Mouse (Mus musculus) hindbrain, embryonic 10.5 days (tissue): Measurements from ENCODE around the gene Kantr. TPM values are rescaled to one million over a fixed set of nuclear protein-coding genes. Genes with fewer than 3 reads are reported as not detected.

ENCODE experiments used
- DNase-seq: peaks from one replicate; pipeline ENCODE4 v3.0.0-alpha.2; 2017; ENCODE audit warnings: low spot score
- H3K27ac ChIP-seq: fragments of 300-500 bp; sonication (generic); 2 replicates; pipeline ENCODE4 v1.5.1; 2016; ENCODE audit warnings: mild to moderate bottlenecking, moderate library complexity
- H3K27me3 ChIP-seq: fragments of 300-500 bp; sonication (generic); 2 replicates; pipeline ENCODE4 v1.6.1; 2016; ENCODE audit warnings: mild to moderate bottlenecking; ENCODE audit not compliant: poor library complexity, insufficient read depth, severe bottlenecking
- H3K36me3 ChIP-seq: fragments of 300-500 bp; sonication (generic); 2 replicates; pipeline ENCODE4 v1.6.1; 2016; ENCODE audit warnings: mild to moderate bottlenecking, moderate library complexity
- H3K4me1 ChIP-seq: fragments of 300-500 bp; sonication (generic); replicated peaks from 2 replicates; pipeline ENCODE4 v1.6.1; 2016; ENCODE audit warnings: mild to moderate bottlenecking
- H3K4me3 ChIP-seq: fragments of 300-500 bp; sonication (generic); 2 replicates; pipeline ENCODE4 v1.5.1; 2016; ENCODE audit warnings: mild to moderate bottlenecking, moderate library complexity
- H3K9me3 ChIP-seq: fragments of 300-500 bp; sonication (generic); 2 replicates; pipeline ENCODE4 v1.6.1; 2016; ENCODE audit warnings: mild to moderate bottlenecking, moderate library complexity
- WGBS: fragments of 180-500 bp; shearing (Covaris S2); methylation state at CpG from one replicate; pipeline ENCODE4 v1.1.7; 2016; 5-methylcytosine and 5-hydroxymethylcytosine counted together
- polyA plus RNA-seq: library from polyadenylated mRNA; unstranded; fragments of >200 nt; fragmentation: Nextera tagmentation; extraction: Ambion mirVana; gene quantifications from 2 replicates; pipeline ENCODE4 v1.2.1, GENCODE M21; 2016

The Kantr gene
- 15.6 and 15.7 TPM in 2 replicates for polyA plus RNA-seq

DNA sequence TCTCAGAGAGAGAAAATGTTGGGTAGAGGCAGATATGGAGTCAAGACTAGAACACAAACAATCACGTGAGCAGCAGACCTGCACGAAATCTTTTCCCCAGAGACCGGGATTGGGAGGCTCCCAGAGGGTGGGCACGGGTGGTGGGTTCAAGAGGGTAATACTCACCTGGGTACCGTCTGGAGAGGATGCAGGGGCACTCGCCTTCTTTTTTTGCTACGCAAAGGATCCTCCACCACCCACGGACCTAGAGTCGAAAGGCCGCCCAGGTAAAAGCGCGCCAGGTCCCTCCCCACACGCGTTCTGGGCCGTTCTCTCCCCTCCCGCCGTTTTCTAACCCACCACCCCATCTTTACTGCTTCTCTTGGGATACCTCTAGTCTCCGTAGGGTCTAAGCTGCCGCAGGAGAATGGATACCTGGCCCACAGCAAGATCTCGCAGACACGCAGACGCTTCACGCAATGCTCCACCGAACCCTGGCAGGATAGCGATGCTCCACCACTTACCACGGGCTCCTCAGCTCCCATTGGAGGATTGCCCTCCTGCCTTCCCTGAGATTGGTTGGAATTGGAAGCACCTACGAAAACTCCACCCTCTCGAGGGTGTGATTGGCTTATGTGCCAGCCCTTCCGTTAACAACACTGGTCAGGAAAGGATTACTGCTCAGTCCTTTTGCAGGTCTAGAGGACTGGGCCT lies at the start of gene Kantr:
Gene Kantr (minus strand): TSS at position 500 of the 693 bp plus-strand sequence.
- Histone ChIP-seq H3K9me3 (no peaks in the 10 kb centered on the region), H3K27me3 (peaks cover 89% of the 10 kb centered on the region), H3K4me3 (peak within 1 kb of the TSS; percentile 63), H3K36me3 (no peaks in the 10 kb centered on the region), H3K4me1 (no peaks in the 10 kb centered on the region), H3K27ac (peak within 1 kb of the TSS; percentile 84)
- WGBS, result 14% methylated on average over 29 of the region's 29 CpGs
- DNase-seq, result peak; percentile 69

DNA sequence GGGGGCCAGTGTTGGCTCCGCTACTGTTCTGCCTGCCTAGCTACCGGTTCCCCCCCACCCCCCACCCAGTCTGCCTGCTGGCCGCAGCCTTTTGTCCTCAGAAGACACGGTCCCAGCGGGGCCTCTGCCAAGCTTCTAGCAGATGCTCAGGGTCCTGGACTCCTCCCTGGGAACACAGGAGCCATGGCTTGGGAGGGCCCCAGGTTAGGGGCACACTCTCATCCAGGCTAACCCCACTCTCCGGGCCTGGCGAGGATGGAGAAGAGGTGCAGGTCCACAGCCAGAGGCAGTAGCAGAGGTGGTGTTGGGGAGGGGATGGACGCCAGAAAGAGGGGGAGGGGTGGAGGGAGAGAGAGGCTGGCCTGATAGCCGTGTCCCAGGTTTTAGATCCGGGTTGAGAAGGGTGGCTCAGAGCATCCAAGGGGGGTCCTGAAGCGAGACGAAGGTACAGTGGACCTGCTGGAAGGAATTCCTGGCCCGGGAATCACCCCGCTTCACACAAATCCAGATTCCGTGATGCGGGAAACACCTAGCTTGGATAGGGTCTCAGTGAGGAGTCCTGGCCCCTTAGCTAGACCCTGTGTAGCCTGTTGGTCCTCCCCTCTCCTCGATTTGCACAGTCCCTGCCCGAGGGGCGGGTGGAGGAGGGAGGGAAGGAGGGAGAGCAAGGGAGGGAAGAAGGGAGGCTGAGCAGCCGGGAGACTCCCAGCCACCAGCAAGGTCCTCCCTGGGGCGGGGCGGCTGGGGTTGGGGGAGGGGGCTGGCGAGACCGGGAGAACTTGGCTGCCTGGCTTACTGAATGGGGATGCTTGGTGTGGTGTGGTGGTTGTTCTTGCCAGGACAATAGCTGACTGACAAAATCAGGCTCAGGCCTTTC lies 41.3 kb upstream of the Kantr start, which contains the start of gene Gpr173:
Gene Gpr173 (minus strand): TSS at position 308 of the 877 bp plus-strand sequence.
- Histone ChIP-seq H3K9me3 (no peaks in the 10 kb centered on the region), H3K4me3 (peak within 1 kb of the TSS; percentile 65), H3K27me3 (peaks cover 85% of the 10 kb centered on the region), H3K36me3 (no peaks in the 10 kb centered on the region), H3K4me1 (peaks cover 26% of the 10 kb centered on the region), H3K27ac (peak within 1 kb of the TSS; percentile 92)
- DNase-seq, result peak; percentile 83
- 19% methylated on average over 23 of the region's 24 CpGs for WGBS

DNA sequence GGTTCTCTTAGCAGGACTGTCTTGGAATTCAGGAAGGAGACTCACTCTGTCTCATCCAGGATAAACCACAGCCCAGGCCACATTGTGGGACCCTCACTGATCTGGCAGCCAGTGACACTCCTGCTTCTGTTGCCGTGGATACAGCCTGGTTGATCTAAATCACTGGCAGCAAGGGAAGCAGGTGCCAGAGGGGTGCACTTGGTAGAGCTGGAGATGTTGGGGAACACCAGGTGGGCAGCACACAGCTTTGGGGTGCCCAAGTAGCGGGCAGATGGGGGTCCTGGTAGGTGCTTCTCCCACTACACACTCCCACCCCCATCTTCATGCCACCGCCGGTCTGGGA lies 40.7 kb upstream of the Kantr start:
- WGBS, result 14% methylated on average over 4 of the region's 4 CpGs
- DNase-seq, result no peak
- Histone ChIP-seq H3K27me3 (peaks cover 85% of the 10 kb centered on the region), H3K9me3 (no peaks in the 10 kb centered on the region), H3K4me3 (peak overlapping the region; percentile 65), H3K36me3 (no peaks in the 10 kb centered on the region), H3K27ac (peak overlapping the region; percentile 92), H3K4me1 (peaks cover 26% of the 10 kb centered on the region)

DNA sequence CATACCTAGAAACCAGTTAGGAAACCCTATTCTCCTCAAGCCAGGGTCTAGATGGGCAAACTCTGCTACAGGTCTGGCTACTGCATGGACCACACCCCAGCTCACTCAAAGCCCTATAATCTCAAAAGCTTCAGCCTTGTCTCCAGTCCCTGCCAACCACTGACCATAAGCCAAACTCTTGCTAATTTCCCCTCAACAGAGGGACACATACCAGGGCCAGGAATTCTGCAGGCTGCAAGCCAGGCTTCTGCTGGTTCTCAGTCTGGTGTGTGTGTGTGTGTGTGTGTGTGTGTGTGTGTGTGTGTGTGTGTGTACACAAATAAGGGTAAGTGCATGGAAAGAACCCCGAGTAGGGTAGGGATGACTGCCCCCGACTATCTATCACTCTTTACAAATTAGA lies 39.1 kb upstream of the Kantr start:
- peaks cover 93% of the 10 kb centered on the region for H3K27me3 ChIP-seq
- H3K4me3 ChIP-seq, result peak overlapping the region; percentile 9; the same call in 1 of the 2 replicates

GRCm38 (mm10) chrX:152352553-152353153 lies 25.4 kb upstream of the Kantr start:
- no peaks in the 10 kb centered on the region for H3K9me3 ChIP-seq
- no peak overlapping the region for H3K4me3 ChIP-seq
- no peak overlapping the region for H3K27ac ChIP-seq
- H3K36me3 ChIP-seq, result no peaks in the 10 kb centered on the region
- WGBS, result 29% methylated on average over 5 of the region's 5 CpGs
- H3K27me3 ChIP-seq, result peaks cover 87% of the 10 kb centered on the region
- no peaks in the 10 kb centered on the region for H3K4me1 ChIP-seq
- DNase-seq, result peak; percentile 20

More for the DNA sequence above, 39.1 kb upstream of the Kantr start:
- Histone ChIP-seq H3K4me1 (peaks cover 26% of the 10 kb centered on the region), H3K36me3 (no peaks in the 10 kb centered on the region), H3K27ac (no peak overlapping the region), H3K9me3 (no peaks in the 10 kb centered on the region)
- WGBS, result 93% methylated on average over 2 of the region's 2 CpGs
- DNase-seq, result no peak

GRCm38 (mm10) chrX:152347041-152347440 lies 19.7 kb upstream of the Kantr start:
- peaks cover 14% of the 10 kb centered on the region for H3K36me3 ChIP-seq
- H3K27ac ChIP-seq, result no peak overlapping the region
- no peaks in the 10 kb centered on the region for H3K4me1 ChIP-seq
- H3K27me3 ChIP-seq, result peaks cover 93% of the 10 kb centered on the region
- H3K4me3 ChIP-seq, result no peak overlapping the region
- 96% methylated on average over 14 of the region's 14 CpGs for WGBS
- DNase-seq, result no peak
- H3K9me3 ChIP-seq, result no peaks in the 10 kb centered on the region

DNA sequence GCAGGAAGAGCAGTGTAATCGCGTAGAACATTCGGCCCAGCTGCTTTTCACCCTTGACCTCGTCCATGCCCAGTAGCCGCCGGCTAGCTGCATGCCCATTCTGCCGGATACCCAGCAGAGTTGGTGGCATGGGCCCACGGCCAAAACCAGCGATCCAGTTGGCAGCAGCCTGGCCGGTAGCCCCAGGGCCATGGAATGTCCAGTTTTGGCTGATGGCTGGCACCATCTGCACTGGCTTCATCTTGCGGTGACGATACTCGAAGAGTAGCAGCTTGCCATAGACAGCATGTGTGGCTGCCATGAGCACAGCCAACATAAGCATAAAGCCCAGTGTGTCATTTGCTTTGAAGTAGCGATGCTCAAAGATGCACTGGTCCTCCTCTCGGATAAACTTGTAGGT lies 19.3 kb upstream of the Kantr start:
- 94% methylated on average over 15 of the region's 15 CpGs for WGBS
- no peaks in the 10 kb centered on the region for H3K9me3 ChIP-seq
- H3K4me3 ChIP-seq, result no peak overlapping the region
- no peak for DNase-seq
- no peak overlapping the region for H3K27ac ChIP-seq
- peaks cover under 1% of the 10 kb centered on the region; the same call in 1 of the 2 replicates for H3K4me1 ChIP-seq
- H3K36me3 ChIP-seq, result peaks cover 14% of the 10 kb centered on the region
- peaks cover 96% of the 10 kb centered on the region for H3K27me3 ChIP-seq

- DNase-seq, result no peak
- peaks cover 99% of the 10 kb centered on the region for H3K27me3 ChIP-seq
- H3K36me3 ChIP-seq, result peaks cover 39% of the 10 kb centered on the region
- WGBS, result 38% methylated on average over 6 of the region's 6 CpGs
- peaks cover 12% of the 10 kb centered on the region; the same call in 1 of the 2 replicates for H3K4me1 ChIP-seq
- H3K27ac ChIP-seq, result peak overlapping the region; percentile 92
- H3K9me3 ChIP-seq, result no peaks in the 10 kb centered on the region
- H3K4me3 ChIP-seq, result peak overlapping the region; percentile 70
Measured at GRCm38 (mm10) chrX:152342903-152343302, 15.6 kb upstream of the Kantr start.

DNA sequence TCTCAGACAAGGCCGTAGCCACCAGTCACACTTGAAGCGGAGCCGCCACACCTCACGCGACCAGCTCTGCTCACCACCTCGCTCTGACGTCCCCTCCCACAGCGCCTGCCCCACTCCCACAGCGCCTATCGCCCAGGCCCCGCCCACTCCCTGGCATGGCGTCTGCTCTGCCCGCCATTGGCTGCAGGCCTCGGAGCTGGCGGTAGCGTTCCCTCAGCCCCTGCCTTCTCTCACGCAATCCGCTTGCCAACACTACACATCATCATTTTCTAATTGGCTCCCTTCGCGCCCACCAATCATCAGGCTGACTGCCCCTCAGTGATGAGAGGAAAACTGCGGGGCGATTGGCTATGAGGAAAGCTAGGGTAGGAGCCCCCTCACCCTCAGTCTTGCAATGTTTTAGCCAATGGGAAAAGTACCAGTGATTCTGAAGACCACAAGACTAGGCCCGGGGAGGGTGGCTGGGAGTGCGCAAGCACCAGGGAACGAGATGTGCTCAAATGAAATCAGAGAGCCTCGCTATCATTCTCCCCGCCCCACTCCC lies 15.1 kb upstream of the Kantr start, which contains the start of gene Tspyl2:
Gene Tspyl2 (minus strand): TSS at position 68 of the 544 bp plus-strand sequence.
- DNase-seq, result peak; percentile 90
- peaks cover 100% of the 10 kb centered on the region for H3K27me3 ChIP-seq

DNA sequence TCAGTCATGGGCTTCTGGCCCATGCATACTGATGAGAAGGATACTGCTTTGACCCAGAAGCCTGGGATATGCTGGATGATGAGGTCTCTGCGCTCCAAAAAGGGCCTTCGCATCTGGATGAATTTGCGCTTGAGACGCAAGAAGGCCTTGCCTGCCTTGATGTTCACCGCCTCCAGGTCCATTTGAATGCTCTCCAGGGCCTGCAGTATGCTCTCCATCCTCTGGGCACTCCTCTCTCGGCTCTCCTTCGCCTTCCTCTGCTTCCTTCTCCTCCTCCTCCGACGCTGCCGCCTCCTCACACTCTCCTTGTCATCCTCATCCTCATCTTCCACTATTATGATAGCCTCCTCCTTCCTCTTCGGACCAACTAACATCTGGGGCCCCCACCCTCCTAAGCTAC lies 14.2 kb upstream of the Kantr start:
- Histone ChIP-seq H3K36me3 (peaks cover 33% of the 10 kb centered on the region), H3K9me3 (no peaks in the 10 kb centered on the region), H3K4me1 (peaks cover 23% of the 10 kb centered on the region; the same call in 1 of the 2 replicates), H3K27me3 (peaks cover 100% of the 10 kb centered on the region), H3K4me3 (peak overlapping the region; percentile 70), H3K27ac (peak overlapping the region; percentile 92)
- WGBS, result 36% methylated on average over 11 of the region's 11 CpGs
- DNase-seq, result peak; percentile 30

More for the DNA sequence above, 15.1 kb upstream of the Kantr start, which contains the start of gene Tspyl2:
- WGBS, result 13% methylated on average over 27 of the region's 27 CpGs
- Histone ChIP-seq H3K36me3 (peaks cover 41% of the 10 kb centered on the region), H3K4me3 (peak within 1 kb of the TSS; percentile 70), H3K9me3 (no peaks in the 10 kb centered on the region), H3K4me1 (peaks cover 16% of the 10 kb centered on the region; the same call in 1 of the 2 replicates), H3K27ac (peak within 1 kb of the TSS; percentile 92)

DNA sequence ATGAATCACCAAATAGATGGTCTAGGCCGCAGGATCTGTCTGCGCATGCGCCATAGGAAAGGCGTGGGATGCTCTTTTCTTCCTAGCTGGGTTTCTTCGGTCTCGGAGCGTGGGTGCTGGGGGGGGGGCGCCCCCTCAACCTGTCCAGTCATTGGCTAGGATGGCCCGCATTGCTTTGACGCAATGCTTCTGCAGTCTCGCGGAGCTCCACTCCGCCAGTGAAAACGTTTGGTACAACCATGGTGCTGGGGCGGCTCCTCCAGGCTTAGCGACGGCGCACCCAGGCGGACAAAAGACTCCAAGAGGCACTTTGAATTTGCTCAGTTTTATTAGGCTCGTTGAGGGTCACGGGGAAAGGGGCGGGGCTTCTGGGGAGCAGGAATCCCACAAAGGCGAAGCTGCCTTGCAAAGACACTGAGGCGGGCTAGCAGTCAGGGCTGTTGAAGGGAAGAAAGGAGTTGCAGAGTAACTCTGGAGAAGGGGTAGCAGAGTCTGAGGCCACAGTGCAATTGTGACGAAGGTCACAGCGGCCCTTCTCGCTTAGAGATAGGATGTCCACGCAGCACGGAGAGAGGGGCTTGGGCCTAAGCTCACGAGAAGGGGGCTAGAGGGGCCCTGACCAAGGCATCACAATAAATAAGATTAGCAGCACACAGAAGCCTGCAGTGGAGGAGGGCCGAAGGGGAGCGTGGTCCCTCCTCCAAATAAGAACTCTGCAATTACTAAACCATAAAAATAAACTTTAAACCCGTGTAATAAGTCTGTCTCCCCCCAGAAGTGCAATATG lies 9.4 kb upstream of the Kantr start:
- DNase-seq, result peak; percentile 90
- 18% methylated on average over 33 of the region's 33 CpGs for WGBS
- H3K27me3 ChIP-seq, result peaks cover 77% of the 10 kb centered on the region

More for the DNA sequence above, 9.4 kb upstream of the Kantr start:
- Histone ChIP-seq H3K4me1 (peaks cover 23% of the 10 kb centered on the region; the same call in 1 of the 2 replicates), H3K36me3 (peaks cover 27% of the 10 kb centered on the region), H3K4me3 (peak overlapping the region; percentile 46), H3K27ac (peak overlapping the region; percentile 93), H3K9me3 (no peaks in the 10 kb centered on the region)
